Mouse (Mus musculus): ENCODE results near the gene Serpina3k. TPM values are rescaled to one million over a fixed set of nuclear protein-coding genes. Genes with fewer than 3 reads are reported as not detected.
"Not testable (repeated sequence)": the region's sequence is repeated elsewhere in the genome, so short reads cannot be mapped to it uniquely, and the experiment has no call there.

The Serpina3k gene
- 1 to 10 TPM; 1.1 to 4.0 TPM for total RNA-seq (2021)
- long read RNA-seq, experiment 1, partial matches to known transcripts, result 1 of 1 reads
- long read RNA-seq, experiment 1, other reads (novel, unspliced or antisense), result 0 of 1 reads
- long read RNA-seq, experiment 2, transcript Serpina3k-201 (5 exons, 2,057 nt), result major isoform, 9 of 9 reads
- long read RNA-seq, experiment 2, partial matches to known transcripts, result 0 of 9 reads
- long read RNA-seq, experiment 2, other reads (novel, unspliced or antisense), result 0 of 9 reads

- DNase-seq (ENCODE audit: low spot score in 2 of 2), result not testable (repeated sequence)
Measured at GRCm38 (mm10) chr12:104338226-104338625, at the start of gene Serpina3k, which contains the start of gene Serpina3m. Gene Serpina3k, plus strand, starts transcription at chr12:104338486. Gene Serpina3m, plus strand, starts transcription at chr12:104338486.

GRCm38 (mm10) chr12:104289872-104290271, 48.4 kb upstream of the Serpina3k start:
- no peak for DNase-seq (ENCODE audit: low spot score in 2 of 2)

GRCm38 (mm10) chr12:104293963-104294362, 44.3 kb upstream of the Serpina3k start:
- DNase-seq (ENCODE audit: low spot score in 2 of 2), result no peak

GRCm38 (mm10) chr12:104298049-104298448, 40.2 kb upstream of the Serpina3k start:
- DNase-seq (ENCODE audit: low spot score in 2 of 2), result no peak

- DNase-seq (ENCODE audit: low spot score in 2 of 2), result no peak
Measured at GRCm38 (mm10) chr12:104305991-104306390, 32.3 kb upstream of the Serpina3k start.

GRCm38 (mm10) chr12:104314253-104314652, 24.0 kb upstream of the Serpina3k start, which contains the start of gene Serpina3j:
Gene Serpina3j, plus strand, starts transcription at chr12:104314553.
- no peak for DNase-seq (ENCODE audit: low spot score in 2 of 2)

- no peak for DNase-seq (ENCODE audit: low spot score in 2 of 2)
Measured at GRCm38 (mm10) chr12:104322454-104322853, 15.8 kb upstream of the Serpina3k start.

GRCm38 (mm10) chr12:104331701-104332100, 6.6 kb upstream of the Serpina3k start:
- DNase-seq (ENCODE audit: low spot score in 2 of 2), result no peak

- not testable (repeated sequence) for DNase-seq (ENCODE audit: low spot score in 2 of 2)
Measured at GRCm38 (mm10) chr12:104336873-104337272, 1.4 kb upstream of the Serpina3k start.

GRCm38 (mm10) chr12:104338705-104339104, 419 bp downstream of the Serpina3k start:
- DNase-seq (ENCODE audit: low spot score in 2 of 2), result no peak

- not testable (repeated sequence) for DNase-seq (ENCODE audit: low spot score in 2 of 2)
Measured at GRCm38 (mm10) chr12:104342489-104342888, 4.2 kb downstream of the Serpina3k start.

GRCm38 (mm10) chr12:104345181-104345580, 6.9 kb downstream of the Serpina3k start:
- no peak for DNase-seq (ENCODE audit: low spot score in 2 of 2)

GRCm38 (mm10) chr12:104345707-104346106, 7.4 kb downstream of the Serpina3k start:
- no peak for DNase-seq (ENCODE audit: low spot score in 2 of 2)

GRCm38 (mm10) chr12:104347091-104347490, 8.8 kb downstream of the Serpina3k start:
- no peak for DNase-seq (ENCODE audit: low spot score in 2 of 2)

- peak; percentile 18 to 52 for DNase-seq (ENCODE audit: low spot score in 2 of 2)
Measured at GRCm38 (mm10) chr12:104351812-104352211, 13.5 kb downstream of the Serpina3k start.

GRCm38 (mm10) chr12:104356006-104356405, 17.7 kb downstream of the Serpina3k start:
- DNase-seq (ENCODE audit: low spot score in 2 of 2), result no peak

- no peak for DNase-seq (ENCODE audit: low spot score in 2 of 2)
Measured at GRCm38 (mm10) chr12:104369986-104370385, 31.7 kb downstream of the Serpina3k start.

- not testable (repeated sequence) for DNase-seq (ENCODE audit: low spot score in 2 of 2)
Measured at GRCm38 (mm10) chr12:104377179-104377578, 38.9 kb downstream of the Serpina3k start.

- DNase-seq (ENCODE audit: low spot score in 2 of 2), result not testable (repeated sequence)
Measured at GRCm38 (mm10) chr12:104378351-104378750, 40.1 kb downstream of the Serpina3k start.

GRCm38 (mm10) chr12:104378815-104379214, 40.5 kb downstream of the Serpina3k start:
- not testable (repeated sequence) for DNase-seq (ENCODE audit: low spot score in 2 of 2)

- DNase-seq (ENCODE audit: low spot score in 2 of 2), result no peak
Measured at GRCm38 (mm10) chr12:104379856-104380255, 41.6 kb downstream of the Serpina3k start.

- DNase-seq (ENCODE audit: low spot score in 2 of 2), result not testable (repeated sequence)
Measured at GRCm38 (mm10) chr12:104381071-104381604, 42.9 kb downstream of the Serpina3k start.

GRCm38 (mm10) chr12:104385987-104386386, 47.7 kb downstream of the Serpina3k start:
- DNase-seq (ENCODE audit: low spot score in 2 of 2), result not testable (repeated sequence)

All from adrenal gland, adult 18-20 months (tissue).